Mouse (Mus musculus) B cell, adult 2 months (primary cell): ENCODE results near the gene Cdh13.

Source experiments
- DNase-seq, 2 experiments: peaks; one replicate each; pipeline ENCODE4 v3.0.0; 2022

Gene Cdh13

GRCm38 (mm10) chr8:119127841-119128240 lies 844.3 kb downstream of the Cdh13 start:
- DNase-seq = no peak

- DNase-seq = no peak
Measured at GRCm38 (mm10) chr8:119128266-119128665, 844.7 kb downstream of the Cdh13 start.

DNA sequence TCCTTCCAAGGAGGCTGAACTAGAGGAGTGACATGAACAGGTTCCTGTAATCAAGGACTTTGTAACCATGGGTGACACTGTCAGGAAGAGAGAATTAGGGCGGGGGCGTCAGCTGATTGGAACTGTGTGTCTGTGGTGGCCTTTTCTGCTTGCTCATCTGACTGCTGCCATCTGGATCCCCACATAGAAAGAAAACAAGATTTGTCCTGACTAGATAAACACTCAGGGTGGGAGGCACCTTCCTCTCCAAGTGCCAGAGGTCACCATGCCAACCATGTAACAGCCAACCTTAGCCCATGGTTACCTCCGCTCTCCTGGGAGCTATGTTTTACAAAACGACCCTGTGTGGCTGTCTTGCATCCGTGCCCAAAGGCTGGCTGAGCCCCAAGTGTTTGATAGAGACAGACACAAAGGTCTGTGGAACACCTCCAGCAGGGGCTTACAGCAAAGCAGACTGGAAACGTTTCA lies 873.0 kb downstream of the Cdh13 start:
- no peak for DNase-seq

DNA sequence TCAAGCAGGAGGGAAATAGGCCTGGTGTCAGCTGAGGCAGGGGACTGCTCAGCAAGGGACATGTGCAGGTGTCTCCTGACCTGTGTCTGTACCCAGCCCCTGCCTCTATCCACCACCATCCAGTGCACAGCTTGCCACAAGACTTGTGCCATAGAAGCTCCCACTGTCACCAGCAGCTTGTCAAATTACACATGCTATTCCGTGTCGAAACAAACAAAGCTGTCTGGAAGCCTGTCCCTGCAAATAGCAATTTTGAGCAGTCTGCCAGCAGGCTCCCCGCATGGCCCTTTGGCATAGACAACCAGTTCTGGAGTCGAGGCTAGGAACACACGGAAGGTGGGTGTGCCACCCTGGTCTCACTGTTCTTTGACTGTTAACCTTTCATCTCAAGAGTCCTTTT lies 875.1 kb downstream of the Cdh13 start:
- no peak for DNase-seq

DNA sequence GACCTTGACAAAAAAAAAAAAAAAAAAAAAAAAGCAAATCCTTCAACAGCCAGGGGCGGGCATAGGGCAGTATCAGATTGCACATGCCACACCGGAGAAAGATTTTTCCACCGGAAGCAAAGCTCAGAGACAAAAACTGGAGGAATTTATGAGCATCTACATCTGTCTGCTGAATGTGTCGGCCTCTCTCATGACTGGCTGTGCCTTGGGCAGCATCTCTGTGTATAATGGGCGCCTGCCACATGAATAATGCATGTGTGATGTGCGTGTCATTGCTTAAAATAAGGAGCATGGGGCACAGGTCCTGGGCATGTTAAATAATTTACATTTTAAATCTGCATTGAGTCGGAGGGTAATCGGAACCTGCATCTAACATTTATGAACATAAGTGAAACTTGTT lies 876.3 kb downstream of the Cdh13 start:
- DNase-seq = no peak

DNA sequence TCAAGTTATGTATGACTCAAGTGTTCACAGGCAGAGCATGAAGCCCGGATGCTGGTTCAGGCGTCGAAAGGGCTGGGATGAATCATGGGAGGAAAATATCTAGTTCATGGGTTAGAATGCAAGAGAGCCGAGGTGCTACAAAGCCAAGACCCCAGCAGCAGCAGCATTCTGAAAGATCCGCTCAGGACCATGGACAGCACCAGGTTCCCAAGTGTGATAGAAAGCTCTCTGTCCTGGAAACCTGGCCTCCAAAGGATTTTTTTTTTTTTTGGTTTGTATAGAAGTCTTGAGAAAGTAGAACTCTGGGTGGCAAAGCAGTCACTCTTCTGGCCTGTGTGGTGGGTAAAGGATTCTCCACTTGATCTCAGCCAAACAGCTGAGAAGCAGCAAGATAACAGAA lies 880.5 kb downstream of the Cdh13 start:
- DNase-seq = no peak

- no peak for DNase-seq
Measured at GRCm38 (mm10) chr8:119177226-119177935, 893.8 kb downstream of the Cdh13 start.

- no peak for DNase-seq
Measured at GRCm38 (mm10) chr8:119180626-119181025, 897.1 kb downstream of the Cdh13 start.

DNA sequence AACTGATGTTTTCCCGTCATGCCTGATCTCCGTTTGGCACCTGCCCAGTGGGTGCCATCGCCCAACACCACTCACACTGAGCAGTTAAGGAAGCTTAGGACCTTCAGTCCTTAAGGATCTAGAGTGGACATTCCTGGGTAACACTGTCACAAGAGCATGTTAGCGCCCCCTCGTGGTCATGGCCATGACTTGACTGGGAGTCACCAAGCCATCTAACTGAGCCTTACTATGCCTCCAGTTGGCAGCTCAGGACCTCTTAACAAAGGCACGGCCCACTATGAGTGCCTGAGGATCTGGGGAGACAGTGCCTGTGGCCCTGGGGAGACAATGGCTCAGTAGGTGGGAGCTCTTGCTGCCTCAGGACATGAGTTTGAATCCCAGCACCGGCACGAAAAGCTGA lies 912.2 kb downstream of the Cdh13 start:
- DNase-seq = peak; percentile 3 to 8

- no peak for DNase-seq
Measured at GRCm38 (mm10) chr8:119196486-119197150, 913.1 kb downstream of the Cdh13 start.

DNA sequence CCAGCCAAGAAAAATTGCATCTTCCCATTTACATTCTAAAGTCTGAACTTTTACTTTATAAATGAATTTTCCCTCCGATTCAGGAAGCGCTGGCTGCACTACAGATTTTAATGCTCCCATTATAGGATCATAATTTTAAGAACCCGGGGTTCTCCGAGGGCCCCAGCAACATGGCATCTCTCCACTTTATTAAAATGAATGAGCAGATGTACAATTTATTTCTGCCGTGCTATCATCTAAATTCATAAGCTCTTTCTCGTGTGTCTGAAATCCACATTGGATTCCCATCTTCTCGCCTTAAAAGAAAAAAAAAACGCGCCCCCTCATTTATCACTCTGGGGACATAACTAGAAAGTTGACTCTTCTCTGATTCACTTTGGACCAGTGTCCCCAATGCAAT lies 925.0 kb downstream of the Cdh13 start:
- no peak for DNase-seq

GRCm38 (mm10) chr8:119224547-119224946 lies 941.0 kb downstream of the Cdh13 start:
- peak; percentile 44 to 51 for DNase-seq

- no peak for DNase-seq
Measured at GRCm38 (mm10) chr8:119245181-119245580, 961.6 kb downstream of the Cdh13 start.

DNA sequence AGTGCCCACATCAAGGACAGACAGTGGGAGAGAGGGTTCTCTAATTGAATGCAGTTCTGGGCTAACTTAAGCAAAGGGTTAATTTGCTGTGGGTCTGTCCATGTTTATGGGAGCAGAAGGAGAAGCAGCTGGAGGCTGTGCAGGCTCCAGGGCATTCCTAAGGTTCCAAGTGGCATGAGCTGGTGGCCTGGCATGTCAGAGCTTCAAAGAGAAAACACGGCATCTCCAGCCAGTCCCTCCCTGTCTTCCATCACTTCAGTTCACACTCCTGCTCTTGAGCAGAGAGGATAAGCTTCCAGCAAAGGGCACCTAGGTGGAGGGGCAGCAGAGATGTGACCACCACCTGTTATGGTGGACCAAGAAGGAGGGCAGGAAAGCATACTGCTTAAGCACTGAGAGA lies 962.1 kb downstream of the Cdh13 start:
- no peak for DNase-seq

DNA sequence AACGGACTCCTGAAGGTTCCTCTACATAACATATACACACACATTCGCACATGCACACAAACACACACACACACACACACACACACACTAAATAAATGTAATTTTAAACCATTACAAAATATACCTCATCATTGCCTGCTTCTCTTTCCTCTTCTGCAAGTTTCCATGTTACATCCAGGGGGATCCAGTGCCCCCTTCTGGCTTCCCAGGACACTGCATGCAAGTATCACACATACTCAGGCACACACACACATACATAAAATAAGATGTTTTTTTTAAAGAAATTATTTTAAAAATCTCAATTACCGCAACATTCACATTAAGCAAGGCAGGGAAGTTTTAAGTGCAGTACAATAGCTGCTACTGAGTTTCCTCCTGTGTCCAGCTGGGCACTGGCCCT lies 970.8 kb downstream of the Cdh13 start:
- no peak for DNase-seq

GRCm38 (mm10) chr8:119258642-119259041 lies 975.1 kb downstream of the Cdh13 start:
- no peak for DNase-seq

DNA sequence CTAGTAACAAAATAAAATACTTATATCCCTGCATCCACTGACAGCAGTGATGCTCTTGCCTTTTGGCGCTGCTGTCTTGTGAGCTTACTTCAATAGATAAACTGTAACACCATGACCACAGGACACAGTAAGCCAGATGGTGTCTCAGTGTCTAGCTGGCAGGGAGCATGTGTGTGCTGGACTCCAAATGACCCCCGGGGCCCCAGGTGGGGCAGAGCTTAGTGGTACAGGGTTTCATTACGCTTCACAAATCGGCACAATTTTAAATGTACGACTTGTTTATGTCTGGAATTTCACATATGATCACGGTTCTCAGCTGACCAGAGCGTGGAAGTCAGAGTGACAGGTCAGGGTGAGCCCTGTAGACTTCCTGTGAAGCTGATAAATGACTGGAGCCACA lies 980.2 kb downstream of the Cdh13 start:
- DNase-seq = no peak

DNA sequence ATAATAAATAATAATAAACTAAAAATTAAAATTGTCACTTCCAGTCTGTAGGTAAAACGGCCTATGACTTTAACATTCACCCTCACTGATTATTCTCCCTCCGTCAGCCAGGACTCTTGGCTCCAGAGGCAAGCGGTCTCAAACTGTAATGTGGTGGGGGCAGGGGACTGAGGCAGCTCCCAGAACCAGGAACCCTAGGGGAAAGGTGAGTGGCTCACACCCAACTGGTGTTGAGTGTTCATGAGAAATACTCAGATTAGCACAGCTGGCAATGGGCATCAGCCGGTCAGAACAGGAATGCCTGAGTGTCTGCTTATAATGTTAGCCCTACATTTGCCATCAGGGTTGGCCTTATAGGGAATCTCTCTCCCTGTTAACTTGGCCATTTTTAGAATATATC lies 982.8 kb downstream of the Cdh13 start:
- DNase-seq = no peak

DNA sequence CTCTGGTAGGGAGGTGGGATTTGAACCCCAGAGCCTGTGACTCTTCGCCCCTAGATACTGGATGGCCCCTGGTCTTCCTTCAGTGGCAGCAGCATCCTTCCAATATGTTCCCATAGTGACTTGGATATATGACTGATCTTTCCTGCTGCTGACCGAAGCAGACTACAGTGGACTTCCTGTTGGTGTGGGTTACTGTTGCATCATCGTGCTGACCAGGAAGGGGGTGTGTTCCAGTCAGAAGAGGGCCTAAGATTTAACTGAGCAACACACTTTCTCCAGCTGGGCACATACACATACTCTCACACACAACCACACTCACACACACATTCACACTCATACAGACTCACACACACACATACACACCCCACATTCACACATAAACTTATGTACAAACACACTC lies 986.0 kb downstream of the Cdh13 start:
- no peak for DNase-seq

GRCm38 (mm10) chr8:119270371-119270770 lies 986.8 kb downstream of the Cdh13 start:
- no peak for DNase-seq

GRCm38 (mm10) chr8:119272891-119273290 lies 989.4 kb downstream of the Cdh13 start:
- no peak for DNase-seq

DNA sequence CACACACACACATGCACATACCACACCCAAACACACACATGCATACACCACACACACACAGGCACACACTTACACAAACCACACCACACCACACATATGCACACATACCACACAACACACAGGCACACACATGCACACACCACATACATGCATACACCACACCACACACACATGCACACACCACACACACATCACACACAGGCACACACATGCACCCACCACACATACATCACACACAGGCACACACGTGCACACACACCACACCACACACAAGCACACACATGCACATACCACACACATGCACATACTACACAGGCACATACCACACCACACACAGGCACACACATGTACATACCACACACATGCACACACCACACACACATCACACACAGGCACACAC lies 991.9 kb downstream of the Cdh13 start:
- no peak for DNase-seq

- no peak for DNase-seq
Measured at GRCm38 (mm10) chr8:119277047-119277451, 993.5 kb downstream of the Cdh13 start.

- DNase-seq = no peak
Measured at GRCm38 (mm10) chr8:119281761-119282160, 998.2 kb downstream of the Cdh13 start.

DNA sequence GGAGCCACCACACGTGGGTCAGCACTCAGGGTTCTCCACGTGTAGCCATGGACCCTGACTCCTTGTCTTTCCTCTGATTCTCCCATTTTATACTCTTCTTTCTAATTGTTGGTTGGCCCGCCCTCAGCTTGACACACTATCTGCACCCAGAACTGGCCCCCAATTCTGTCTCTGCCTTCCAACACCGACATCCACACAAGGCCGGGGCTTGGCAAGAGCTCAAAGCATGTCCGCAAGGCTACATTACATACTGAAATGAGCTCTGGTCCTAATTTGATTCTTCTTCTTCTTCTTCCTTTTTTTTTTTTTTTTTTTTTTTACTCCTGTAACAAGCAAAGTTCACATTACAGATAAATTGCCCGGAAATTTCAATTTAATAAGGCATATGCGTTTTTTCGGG lies 1001.0 kb downstream of the Cdh13 start:
- no peak for DNase-seq
